Mouse (Mus musculus): Measurements from ENCODE around the gene Ankrd39. TPM values are rescaled to one million over a fixed set of nuclear protein-coding genes. Genes with fewer than 3 reads are reported as not detected.

Ankrd39 gene
- polyA plus RNA-seq (2014; fragmentation: Nextera tagmentation; extraction: Ambion mirVana): 12.3 and 14.0 TPM in 2 replicates

- ATAC-seq (ENCODE audit: low FRiP score): peak; percentile 99
- Histone ChIP-seq H3K4me1 (ENCODE audit: control insufficient read depth, insufficient read depth, low read length) (peaks cover 16% of the 10 kb centered on the region), H3K9ac (ENCODE audit: low read length) (peak within 1 kb of the TSS; percentile 80), H3K36me3 (ENCODE audit: control insufficient read depth, insufficient read depth, low read length) (peaks cover 22% of the 10 kb centered on the region), H3K4me3 (ENCODE audit: low read depth, low read length) (peak within 1 kb of the TSS; percentile 64), H3K9me3 (ENCODE audit: control insufficient read depth, low read length) (no peaks in the 10 kb centered on the region), H3K27ac (ENCODE audit: low read depth, low read length) (peak within 1 kb of the TSS; percentile 60), H3K4me2 (peak within 1 kb of the TSS; percentile 68), H3K27me3 (ENCODE audit: control insufficient read depth, insufficient read depth, low read length) (no peaks in the 10 kb centered on the region)
- under 1% methylated on average over 43 of the region's 43 CpGs for WGBS
- DNase-seq (ENCODE audit: low spot score, missing footprints): peak; percentile 98
Measured at GRCm38 (mm10) chr1:36546888-36547471, at the start of gene Ankrd39. Gene Ankrd39 (minus strand): TSS chr1:36547445.

- 23% methylated on average over 4 of the region's 4 CpGs for WGBS
- Histone ChIP-seq H3K27me3 (ENCODE audit: control insufficient read depth, insufficient read depth, low read length) (no peaks in the 10 kb centered on the region), H3K4me3 (ENCODE audit: low read depth, low read length) (no peak overlapping the region), H3K4me1 (ENCODE audit: control insufficient read depth, insufficient read depth, low read length) (no peaks in the 10 kb centered on the region), H3K4me2 (no peak overlapping the region), H3K36me3 (ENCODE audit: control insufficient read depth, insufficient read depth, low read length) (no peaks in the 10 kb centered on the region), H3K9ac (ENCODE audit: low read length) (no peak overlapping the region), H3K9me3 (ENCODE audit: control insufficient read depth, low read length) (no peaks in the 10 kb centered on the region), H3K27ac (ENCODE audit: low read depth, low read length) (no peak overlapping the region)
- ATAC-seq (ENCODE audit: low FRiP score): peak; percentile 63; the same call in 1 of the 2 replicates
- peak; percentile 87 for DNase-seq (ENCODE audit: low spot score, missing footprints)
Measured at GRCm38 (mm10) chr1:36596114-36596513, 48.9 kb upstream of the Ankrd39 start.

- 61% methylated on average over 10 of the region's 10 CpGs for WGBS
- H3K4me2 ChIP-seq: no peak overlapping the region
- H3K9ac ChIP-seq (ENCODE audit: low read length): peak overlapping the region; percentile 16; the same call in 1 of the 2 replicates
- no peak overlapping the region for H3K4me3 ChIP-seq (ENCODE audit: low read depth, low read length)
- no peak for DNase-seq (ENCODE audit: low spot score, missing footprints)
- H3K4me1 ChIP-seq (ENCODE audit: control insufficient read depth, insufficient read depth, low read length): no peaks in the 10 kb centered on the region
- H3K36me3 ChIP-seq (ENCODE audit: control insufficient read depth, insufficient read depth, low read length): no peaks in the 10 kb centered on the region
- H3K27ac ChIP-seq (ENCODE audit: low read depth, low read length): no peak overlapping the region; the same call in 1 of the 2 replicates
- H3K9me3 ChIP-seq (ENCODE audit: control insufficient read depth, low read length): no peaks in the 10 kb centered on the region
- peak; percentile 31; the same call in 1 of the 2 replicates for ATAC-seq (ENCODE audit: low FRiP score)
- no peaks in the 10 kb centered on the region for H3K27me3 ChIP-seq (ENCODE audit: control insufficient read depth, insufficient read depth, low read length)
Measured at GRCm38 (mm10) chr1:36595167-36595931, 48.1 kb upstream of the Ankrd39 start.

GRCm38 (mm10) chr1:36593099-36593498 lies 45.9 kb upstream of the Ankrd39 start:
- no peak overlapping the region for H3K27ac ChIP-seq (ENCODE audit: low read depth, low read length)
- H3K4me2 ChIP-seq: no peak overlapping the region
- WGBS: 8% methylated on average over 1 of the region's 1 CpGs
- H3K36me3 ChIP-seq (ENCODE audit: control insufficient read depth, insufficient read depth, low read length): no peaks in the 10 kb centered on the region
- no peak overlapping the region for H3K9ac ChIP-seq (ENCODE audit: low read length)
- no peaks in the 10 kb centered on the region for H3K9me3 ChIP-seq (ENCODE audit: control insufficient read depth, low read length)
- DNase-seq (ENCODE audit: low spot score, missing footprints): no peak
- H3K4me1 ChIP-seq (ENCODE audit: control insufficient read depth, insufficient read depth, low read length): no peaks in the 10 kb centered on the region
- ATAC-seq (ENCODE audit: low FRiP score): no peak
- no peaks in the 10 kb centered on the region for H3K27me3 ChIP-seq (ENCODE audit: control insufficient read depth, insufficient read depth, low read length)
- H3K4me3 ChIP-seq (ENCODE audit: low read depth, low read length): no peak overlapping the region

- no peaks in the 10 kb centered on the region for H3K36me3 ChIP-seq (ENCODE audit: control insufficient read depth, insufficient read depth, low read length)
- DNase-seq (ENCODE audit: low spot score, missing footprints): no peak
- no peak overlapping the region for H3K4me3 ChIP-seq (ENCODE audit: low read depth, low read length)
- 89% methylated on average over 2 of the region's 2 CpGs for WGBS
- no peaks in the 10 kb centered on the region for H3K9me3 ChIP-seq (ENCODE audit: control insufficient read depth, low read length)
- H3K27ac ChIP-seq (ENCODE audit: low read depth, low read length): no peak overlapping the region
- H3K4me1 ChIP-seq (ENCODE audit: control insufficient read depth, insufficient read depth, low read length): no peaks in the 10 kb centered on the region
- ATAC-seq (ENCODE audit: low FRiP score): no peak
- no peak overlapping the region for H3K9ac ChIP-seq (ENCODE audit: low read length)
- H3K4me2 ChIP-seq: no peak overlapping the region
- no peaks in the 10 kb centered on the region for H3K27me3 ChIP-seq (ENCODE audit: control insufficient read depth, insufficient read depth, low read length)
Measured at GRCm38 (mm10) chr1:36591408-36591807, 44.2 kb upstream of the Ankrd39 start.

GRCm38 (mm10) chr1:36590664-36591063 lies 43.4 kb upstream of the Ankrd39 start:
- no peaks in the 10 kb centered on the region for H3K4me1 ChIP-seq (ENCODE audit: control insufficient read depth, insufficient read depth, low read length)
- 70% methylated on average over 9 of the region's 9 CpGs for WGBS
- no peak overlapping the region for H3K4me2 ChIP-seq
- H3K36me3 ChIP-seq (ENCODE audit: control insufficient read depth, insufficient read depth, low read length): no peaks in the 10 kb centered on the region
- no peaks in the 10 kb centered on the region for H3K27me3 ChIP-seq (ENCODE audit: control insufficient read depth, insufficient read depth, low read length)
- no peak for DNase-seq (ENCODE audit: low spot score, missing footprints)
- no peak overlapping the region for H3K9ac ChIP-seq (ENCODE audit: low read length)
- no peak overlapping the region for H3K27ac ChIP-seq (ENCODE audit: low read depth, low read length)
- ATAC-seq (ENCODE audit: low FRiP score): no peak
- no peak overlapping the region for H3K4me3 ChIP-seq (ENCODE audit: low read depth, low read length)
- no peaks in the 10 kb centered on the region for H3K9me3 ChIP-seq (ENCODE audit: control insufficient read depth, low read length)

- no peaks in the 10 kb centered on the region for H3K4me1 ChIP-seq (ENCODE audit: control insufficient read depth, insufficient read depth, low read length)
- DNase-seq (ENCODE audit: low spot score, missing footprints) (no peak), ATAC-seq (ENCODE audit: low FRiP score) (no peak)
- H3K9me3 ChIP-seq (ENCODE audit: control insufficient read depth, low read length): no peaks in the 10 kb centered on the region
- no peak overlapping the region for H3K27ac ChIP-seq (ENCODE audit: low read depth, low read length)
- 45% methylated on average over 6 of the region's 6 CpGs for WGBS
- H3K36me3 ChIP-seq (ENCODE audit: control insufficient read depth, insufficient read depth, low read length): no peaks in the 10 kb centered on the region
- H3K9ac ChIP-seq (ENCODE audit: low read length): no peak overlapping the region
- H3K4me2 ChIP-seq: no peak overlapping the region
- no peaks in the 10 kb centered on the region for H3K27me3 ChIP-seq (ENCODE audit: control insufficient read depth, insufficient read depth, low read length)
- no peak overlapping the region for H3K4me3 ChIP-seq (ENCODE audit: low read depth, low read length)
Measured at GRCm38 (mm10) chr1:36589486-36589885, 42.2 kb upstream of the Ankrd39 start.

GRCm38 (mm10) chr1:36588476-36589450 lies 41.5 kb upstream of the Ankrd39 start:
- WGBS: 68% methylated on average over 13 of the region's 13 CpGs
- Histone ChIP-seq H3K4me1 (ENCODE audit: control insufficient read depth, insufficient read depth, low read length) (no peaks in the 10 kb centered on the region), H3K9ac (ENCODE audit: low read length) (no peak overlapping the region), H3K9me3 (ENCODE audit: control insufficient read depth, low read length) (no peaks in the 10 kb centered on the region), H3K4me2 (no peak overlapping the region), H3K27me3 (ENCODE audit: control insufficient read depth, insufficient read depth, low read length) (no peaks in the 10 kb centered on the region), H3K27ac (ENCODE audit: low read depth, low read length) (no peak overlapping the region), H3K36me3 (ENCODE audit: control insufficient read depth, insufficient read depth, low read length) (no peaks in the 10 kb centered on the region), H3K4me3 (ENCODE audit: low read depth, low read length) (no peak overlapping the region)
- ATAC-seq (ENCODE audit: low FRiP score): peak; percentile 38; the same call in 1 of the 2 replicates
- DNase-seq (ENCODE audit: low spot score, missing footprints): no peak
